Mouse (Mus musculus) E14TG2a.4 (cell line): Measurements from ENCODE around the gene Tmem265.

Experiments
- H3K27me3 ChIP-seq: 2 replicates; pipeline ENCODE4 v1.6.1; 2014; ENCODE audit warnings: low read length, control low read depth; ENCODE audit not compliant: insufficient read depth
- H3K36me3 ChIP-seq: 2 replicates; pipeline ENCODE4 v1.6.1; 2014; ENCODE audit warnings: low read length, control low read depth; ENCODE audit not compliant: insufficient read depth
- H3K4me1 ChIP-seq: replicated peaks from 2 replicates; pipeline ENCODE4 v1.6.1; 2014; ENCODE audit warnings: low read depth, low read length, control low read depth
- H3K4me3 ChIP-seq: replicated peaks from 2 replicates; pipeline ENCODE4 v1.5.1; 2014; ENCODE audit warnings: mild to moderate bottlenecking, low read length
- H3K9me3 ChIP-seq: 2 replicates; pipeline ENCODE4 v1.6.1; 2014; ENCODE audit warnings: low read length, control low read depth
- CTCF ChIP-seq: conservative IDR thresholded peaks from 2 replicates; pipeline ENCODE4 v1.5.1; 2014; ENCODE audit warnings: low read length
- NANOG ChIP-seq: IDR thresholded peaks from 2 replicates; pipeline ENCODE4 v1.6.1; 2014; ENCODE audit warnings: borderline replicate concordance, low read length, mixed read lengths
- POU5F1 ChIP-seq: IDR thresholded peaks from 2 replicates; pipeline ENCODE4 v1.6.1; 2014; ENCODE audit warnings: low read length, borderline replicate concordance

The Tmem265 gene

GRCm38 (mm10) chr7:127592575-127592974 lies 31.4 kb downstream of the Tmem265 start:
- TF ChIP-seq NANOG (no peak), CTCF (no peak; the same call in 1 of the 2 replicates), POU5F1 (no peak)
- no peaks in the 10 kb centered on the region for H3K27me3 ChIP-seq
- H3K9me3 ChIP-seq: no peaks in the 10 kb centered on the region
- H3K36me3 ChIP-seq: peaks cover 83% of the 10 kb centered on the region
- H3K4me1 ChIP-seq: peaks cover 63% of the 10 kb centered on the region
- H3K4me3 ChIP-seq: no peak overlapping the region

GRCm38 (mm10) chr7:127596747-127597146 lies 35.6 kb downstream of the Tmem265 start:
- TF ChIP-seq POU5F1 (no peak), NANOG (no peak), CTCF (no peak)
- H3K9me3 ChIP-seq: no peaks in the 10 kb centered on the region
- 0 out of 2 replicates have a peak overlapping the region, but pooled peaks have one; percentile 32 for H3K4me3 ChIP-seq
- H3K27me3 ChIP-seq: no peaks in the 10 kb centered on the region
- H3K36me3 ChIP-seq: peaks cover 100% of the 10 kb centered on the region
- H3K4me1 ChIP-seq: peaks cover 45% of the 10 kb centered on the region

DNA sequence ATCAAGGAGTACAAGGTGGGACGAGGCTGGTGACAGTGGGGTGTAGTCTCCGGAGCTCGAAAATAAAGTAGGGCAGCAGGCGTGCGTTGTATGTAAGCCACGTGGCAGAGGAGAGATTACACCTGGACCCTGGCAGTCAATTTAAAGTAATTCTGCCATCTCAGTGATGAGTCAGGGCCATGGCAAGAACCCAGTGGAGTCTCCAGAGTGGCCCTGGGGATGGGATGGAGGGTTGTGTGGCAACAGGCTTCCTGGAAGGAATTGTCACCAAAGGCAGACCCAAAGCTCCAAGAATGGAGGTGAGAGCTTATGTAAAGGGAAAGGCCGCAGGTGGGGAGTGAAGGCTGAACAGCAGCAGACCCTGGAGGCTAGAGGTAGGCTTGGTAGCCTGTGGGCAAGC lies 39.4 kb downstream of the Tmem265 start:
- no peaks in the 10 kb centered on the region for H3K27me3 ChIP-seq
- H3K36me3 ChIP-seq: peaks cover 95% of the 10 kb centered on the region
- H3K4me3 ChIP-seq: no peak overlapping the region
- TF ChIP-seq POU5F1 (no peak), NANOG (no peak), CTCF (no peak)
- peaks cover 62% of the 10 kb centered on the region for H3K4me1 ChIP-seq
- no peaks in the 10 kb centered on the region for H3K9me3 ChIP-seq

GRCm38 (mm10) chr7:127601735-127602134 lies 40.5 kb downstream of the Tmem265 start:
- no peak overlapping the region for H3K4me3 ChIP-seq
- no peaks in the 10 kb centered on the region for H3K27me3 ChIP-seq
- H3K9me3 ChIP-seq: no peaks in the 10 kb centered on the region
- TF ChIP-seq POU5F1: no peak
- no peak for TF ChIP-seq CTCF
- TF ChIP-seq NANOG: no peak
- H3K36me3 ChIP-seq: peaks cover 83% of the 10 kb centered on the region
- peaks cover 50% of the 10 kb centered on the region for H3K4me1 ChIP-seq

- Histone ChIP-seq H3K4me1 (peaks cover 42% of the 10 kb centered on the region), H3K9me3 (peaks cover 9% of the 10 kb centered on the region), H3K36me3 (peaks cover 72% of the 10 kb centered on the region), H3K4me3 (no peak overlapping the region), H3K27me3 (no peaks in the 10 kb centered on the region)
- TF ChIP-seq NANOG (no peak), POU5F1 (no peak), CTCF (no peak)
These were observed 41.7 kb downstream of the Tmem265 start for GRCm38 (mm10) chr7:127602903-127603302.

- Histone ChIP-seq H3K36me3 (peaks cover 58% of the 10 kb centered on the region), H3K27me3 (no peaks in the 10 kb centered on the region), H3K4me1 (peaks cover 42% of the 10 kb centered on the region), H3K4me3 (peak overlapping the region; percentile 7; the same call in 1 of the 2 replicates), H3K9me3 (peaks cover 22% of the 10 kb centered on the region)
- no peak for TF ChIP-seq POU5F1
- no peak for TF ChIP-seq CTCF
- no peak for TF ChIP-seq NANOG
These were observed 43.1 kb downstream of the Tmem265 start for GRCm38 (mm10) chr7:127604256-127604655.

DNA sequence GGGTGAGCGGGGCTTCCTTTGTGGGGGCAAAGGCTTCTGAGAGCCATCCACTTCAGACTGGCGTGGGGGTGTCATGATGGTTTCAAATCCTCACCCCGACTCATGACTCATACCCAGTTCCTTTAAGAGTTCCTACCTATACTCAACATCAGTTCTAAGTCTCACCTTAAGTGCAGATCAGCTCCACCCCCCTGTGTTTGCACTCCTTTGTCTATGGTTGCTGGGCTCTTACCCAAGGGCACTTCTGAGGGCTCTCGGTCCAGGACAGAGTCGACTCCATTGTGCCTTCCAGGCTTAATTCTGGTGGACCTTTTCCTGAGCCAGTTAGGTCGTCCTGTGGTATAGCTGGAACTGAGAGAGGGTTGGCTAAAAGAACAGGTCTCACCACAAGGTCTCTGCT lies 46.0 kb downstream of the Tmem265 start:
- Histone ChIP-seq H3K4me1 (peaks cover 27% of the 10 kb centered on the region), H3K4me3 (no peak overlapping the region), H3K9me3 (peaks cover 51% of the 10 kb centered on the region), H3K36me3 (peaks cover 52% of the 10 kb centered on the region), H3K27me3 (no peaks in the 10 kb centered on the region)
- TF ChIP-seq POU5F1 (no peak), CTCF (no peak), NANOG (no peak)

DNA sequence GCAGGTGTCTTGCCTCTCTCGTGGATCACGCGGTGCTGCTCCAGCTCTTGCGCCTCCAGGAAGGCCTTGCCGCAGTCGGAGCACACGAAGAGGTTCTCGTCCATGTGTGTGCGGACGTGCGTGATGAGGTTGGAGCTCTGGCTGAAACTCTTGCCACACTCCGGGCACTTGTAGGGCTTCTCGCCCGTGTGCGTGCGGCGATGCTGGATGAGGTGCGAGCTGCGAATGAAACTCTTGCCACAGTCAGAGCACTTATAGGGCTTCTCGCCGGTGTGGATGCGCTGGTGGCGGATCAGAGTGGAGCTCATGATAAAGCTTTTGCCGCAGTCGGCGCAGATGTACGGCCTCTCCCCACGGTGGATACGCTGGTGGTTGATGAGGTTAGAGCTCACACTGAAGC lies 49.8 kb downstream of the Tmem265 start:
- H3K9me3 ChIP-seq: peaks cover 86% of the 10 kb centered on the region

DNA sequence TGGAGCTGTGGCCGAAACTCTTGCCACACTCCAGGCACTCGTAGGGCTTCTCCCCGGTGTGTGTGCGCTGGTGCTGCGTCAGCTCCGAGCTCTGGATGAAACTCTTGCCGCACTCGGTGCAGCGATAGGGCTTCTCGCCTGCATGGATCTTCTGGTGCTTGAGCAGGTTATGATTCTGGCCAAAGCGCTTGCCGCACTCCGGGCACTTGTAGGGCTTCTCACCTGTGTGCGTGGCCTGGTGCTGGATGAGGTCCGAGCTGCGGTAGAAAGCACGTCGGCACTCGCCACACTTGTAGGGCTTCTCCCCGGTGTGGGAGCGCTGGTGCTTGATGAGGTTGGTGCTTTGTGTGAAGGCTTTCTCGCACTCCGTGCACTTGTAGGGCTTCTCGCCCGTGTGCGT lies 50.4 kb downstream of the Tmem265 start:
- Histone ChIP-seq H3K27me3 (no peaks in the 10 kb centered on the region), H3K9me3 (peaks cover 92% of the 10 kb centered on the region), H3K36me3 (peaks cover 32% of the 10 kb centered on the region), H3K4me3 (peak overlapping the region; percentile 41), H3K4me1 (no peaks in the 10 kb centered on the region)
- TF ChIP-seq CTCF (no peak), NANOG (no peak), POU5F1 (no peak)

More for the DNA sequence above, 49.8 kb downstream of the Tmem265 start:
- no peaks in the 10 kb centered on the region for H3K27me3 ChIP-seq
- peaks cover 32% of the 10 kb centered on the region for H3K36me3 ChIP-seq
- H3K4me1 ChIP-seq: no peaks in the 10 kb centered on the region
- peak overlapping the region; percentile 41 for H3K4me3 ChIP-seq
- TF ChIP-seq POU5F1 (no peak), CTCF (no peak), NANOG (no peak)
